Mouse (Mus musculus) common myeloid progenitor, adult 5-6 weeks (primary cell): Measurements from ENCODE around the gene Adgrf1. TPM values are rescaled to one million over a fixed set of nuclear protein-coding genes. Genes with fewer than 3 reads are reported as not detected.

ENCODE experiments used
- ATAC-seq: replicated peaks from 2 replicates; pipeline ENCODE4 v1.8.0; 2016; ENCODE audit warnings: low read depth, mild to moderate bottlenecking, moderate TSS enrichment, inconsistent platforms; ENCODE audit not compliant: poor library complexity, severe bottlenecking
- total RNA-seq: library from RNA; stranded (forward); fragments of 200-1000, 187-1606 nt; gene quantifications from 2 replicates; pipeline ENCODE4 v1.2.3, GENCODE M21; 2017

Gene Adgrf1
- total RNA-seq, 1 experiment from 2014 or later: not detected

DNA sequence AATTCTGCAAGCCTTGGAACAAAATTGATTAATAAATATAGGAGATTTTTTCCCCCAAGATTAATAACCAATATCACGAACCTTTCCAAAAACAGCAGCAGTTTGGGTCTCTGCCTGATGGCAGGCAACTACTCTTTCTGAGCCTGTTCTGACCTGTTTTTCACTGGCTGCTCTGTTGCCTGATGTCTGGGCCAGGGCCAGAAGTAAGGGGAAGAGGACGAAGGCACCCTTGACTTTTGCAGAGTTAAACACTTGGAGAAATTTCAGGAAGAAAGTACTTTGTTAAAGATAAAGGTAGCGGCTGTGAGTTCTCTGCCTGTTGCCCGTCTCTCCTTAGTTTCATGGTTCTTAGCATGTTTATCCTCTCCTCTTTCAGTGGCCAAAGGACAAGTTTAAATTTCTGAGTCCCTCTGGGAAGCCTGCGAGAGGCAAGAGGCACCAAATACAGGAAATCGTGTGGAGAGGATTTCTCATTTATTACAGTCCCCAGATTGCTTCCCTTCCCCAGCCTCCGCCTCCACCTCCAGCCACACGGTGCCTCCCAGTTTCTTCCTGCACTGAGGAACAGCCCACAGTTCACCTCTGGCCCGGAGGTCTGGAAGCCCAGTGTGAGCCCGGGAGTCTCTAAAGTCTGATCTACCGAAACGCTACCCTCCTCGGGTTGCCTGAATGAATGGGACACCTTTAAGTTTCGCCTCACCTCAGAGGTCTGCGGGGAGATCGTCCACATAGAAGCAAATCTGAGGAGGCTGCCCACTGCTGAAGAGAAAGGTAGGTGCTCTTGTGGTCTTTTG is 89.9 kb downstream of the Adgrf1 start, which contains the start of gene Adgrf5:
Gene Adgrf5, plus strand, starts transcription at position 626 of the 794 bp plus-strand sequence.
- ATAC-seq: no peak

DNA sequence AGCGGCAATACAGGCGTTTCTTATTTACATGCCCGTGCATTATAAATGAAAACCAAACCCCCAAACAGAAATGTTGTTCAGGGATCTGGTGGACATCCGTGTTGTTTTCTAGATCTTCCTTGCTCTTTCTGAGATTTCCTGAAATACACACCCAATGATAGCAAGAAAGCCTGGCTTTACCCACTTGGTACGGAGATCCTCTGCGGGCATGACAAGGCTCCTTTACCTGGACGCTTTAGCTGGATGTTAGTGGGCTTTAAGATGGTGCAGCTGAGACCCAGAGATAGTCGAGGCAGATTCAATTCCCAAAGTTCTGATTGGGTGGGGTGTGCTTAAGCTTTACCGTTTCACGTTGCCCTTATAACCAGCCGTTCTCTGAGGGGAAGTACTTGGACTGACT is 90.9 kb downstream of the Adgrf1 start:
- ATAC-seq: no peak

DNA sequence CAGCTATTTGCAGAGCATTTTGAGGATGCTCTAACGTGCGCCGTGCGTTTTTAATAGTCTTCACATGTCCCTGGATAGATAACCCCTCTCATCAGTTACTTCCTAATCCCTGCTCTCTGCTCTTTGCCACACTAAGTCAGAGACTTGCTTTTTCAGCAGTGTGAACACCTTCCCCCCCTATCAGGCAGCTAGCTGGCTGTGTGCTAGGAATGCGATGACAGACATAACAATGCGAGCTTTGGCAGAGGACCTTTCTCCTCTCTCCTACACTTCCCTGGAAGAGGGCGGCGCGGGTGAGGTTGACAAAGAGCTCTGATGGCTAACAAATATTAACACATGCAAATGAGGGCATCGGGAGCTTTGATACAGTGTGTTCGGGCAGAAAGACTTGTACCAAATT is 92.2 kb downstream of the Adgrf1 start:
- ATAC-seq: no peak

DNA sequence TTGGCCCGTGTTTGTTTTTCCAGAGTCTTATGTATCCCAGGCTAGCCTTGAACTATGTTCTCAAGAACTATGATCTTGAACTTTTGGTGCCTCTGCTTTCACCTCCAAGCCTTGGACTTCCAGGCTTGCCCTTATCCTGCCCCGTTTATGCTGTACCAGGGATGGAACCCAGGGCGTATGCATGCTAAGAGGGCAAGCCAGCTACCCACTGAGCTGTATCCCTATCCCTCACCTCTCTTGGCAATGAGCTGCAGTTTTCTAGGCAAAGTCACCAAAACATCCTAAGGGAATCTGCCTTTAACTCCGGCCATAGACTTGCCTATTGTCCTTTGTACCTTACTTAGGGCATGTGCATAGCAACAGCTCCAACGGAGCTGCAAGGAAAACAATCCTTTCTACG is 92.8 kb downstream of the Adgrf1 start:
- ATAC-seq: no peak

DNA sequence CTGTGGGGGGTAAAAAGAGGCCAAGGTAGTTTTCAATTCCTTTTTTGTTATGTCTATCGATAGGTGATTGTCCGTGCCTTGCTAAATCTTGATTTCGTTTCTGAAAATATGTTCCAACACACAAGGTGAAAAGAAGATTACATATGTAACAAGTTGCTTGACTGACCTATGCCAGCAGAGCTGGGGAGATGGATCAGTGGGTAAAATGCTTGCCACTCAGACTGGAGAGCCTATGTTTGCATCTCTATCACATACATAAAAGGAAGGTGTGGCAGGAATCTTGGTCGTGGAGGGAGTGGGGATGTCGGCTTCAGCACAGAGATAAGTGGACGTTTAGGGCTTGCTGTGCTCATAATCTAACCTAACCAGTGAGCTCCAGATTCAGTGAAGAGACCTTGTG is 93.8 kb downstream of the Adgrf1 start:
- no peak for ATAC-seq

DNA sequence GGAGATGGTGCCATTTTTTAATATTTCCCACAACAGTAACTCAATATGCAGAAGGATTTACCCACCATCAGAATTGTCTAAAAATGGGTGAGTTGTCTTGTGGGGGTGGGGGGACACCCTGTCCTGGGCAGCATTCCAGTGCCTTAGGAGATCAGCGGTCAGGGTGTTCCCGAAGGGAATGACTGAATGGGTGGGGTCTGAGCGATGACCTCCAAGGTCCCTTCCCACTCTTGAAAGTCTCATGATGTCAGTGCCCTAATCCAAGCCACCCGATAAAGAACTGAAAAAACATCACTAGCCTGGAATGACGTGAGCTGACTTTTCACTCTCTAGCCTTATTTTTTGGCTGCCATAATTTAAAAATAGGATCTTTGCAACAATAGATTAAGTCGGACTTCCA is 95.2 kb downstream of the Adgrf1 start:
- ATAC-seq: no peak

DNA sequence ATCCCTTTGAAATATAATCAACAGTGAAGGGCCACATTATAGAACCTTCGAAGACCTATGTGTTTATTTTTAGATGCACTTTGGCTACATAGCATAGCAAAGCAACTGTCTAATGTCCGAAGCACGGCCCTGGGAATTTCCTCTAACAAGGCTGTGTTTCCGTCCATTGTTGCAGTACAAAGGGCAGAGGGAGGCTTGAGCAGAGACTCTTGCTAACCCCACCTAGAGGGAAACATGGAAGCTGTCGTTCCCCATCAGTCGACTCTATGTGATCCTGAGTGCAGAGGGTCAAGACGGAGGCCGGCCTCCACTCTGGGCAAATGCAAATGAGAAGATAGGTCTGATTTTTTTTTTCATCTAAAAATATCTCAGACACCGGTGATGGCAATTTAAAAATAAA is 96.4 kb downstream of the Adgrf1 start:
- no peak for ATAC-seq

DNA sequence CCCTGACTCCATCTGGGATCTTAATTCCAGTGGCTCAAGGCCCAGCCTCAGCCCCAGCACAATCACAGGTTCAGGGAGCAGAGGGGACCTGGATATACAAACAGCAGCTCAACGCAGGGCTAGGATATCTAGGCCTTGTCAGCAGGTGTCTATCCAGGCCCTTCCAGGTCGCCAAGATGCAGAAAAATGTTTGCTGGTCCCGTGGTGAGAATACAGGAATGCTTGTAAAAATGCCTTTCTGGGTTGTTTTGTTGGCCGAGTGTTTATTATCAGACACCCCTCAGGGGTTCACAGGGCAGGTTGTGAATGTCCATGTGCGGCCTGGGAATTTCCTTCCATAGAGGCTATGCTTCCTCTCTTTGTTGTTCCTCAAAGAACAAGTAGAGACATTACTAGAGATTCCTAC is 98.0 kb downstream of the Adgrf1 start:
- no peak for ATAC-seq

DNA sequence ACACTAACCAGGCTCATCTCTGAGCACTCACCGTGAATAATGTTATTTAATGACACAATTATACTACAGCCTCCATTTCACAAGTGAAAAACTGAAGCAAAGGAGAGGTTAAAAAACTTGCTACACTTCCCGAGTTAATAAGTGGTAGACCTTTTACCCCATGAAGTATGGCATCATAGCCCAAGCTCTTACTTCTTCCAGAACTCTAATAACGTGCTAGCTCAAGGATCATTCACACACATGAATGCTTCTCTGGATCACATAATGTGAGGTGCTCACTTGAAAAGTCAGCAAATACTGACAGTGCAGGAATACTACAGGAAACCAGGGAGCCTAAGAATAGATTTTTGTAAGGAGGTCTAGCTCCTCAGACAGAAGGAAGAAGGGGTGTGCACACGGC is 102.5 kb downstream of the Adgrf1 start:
- ATAC-seq: no peak

DNA sequence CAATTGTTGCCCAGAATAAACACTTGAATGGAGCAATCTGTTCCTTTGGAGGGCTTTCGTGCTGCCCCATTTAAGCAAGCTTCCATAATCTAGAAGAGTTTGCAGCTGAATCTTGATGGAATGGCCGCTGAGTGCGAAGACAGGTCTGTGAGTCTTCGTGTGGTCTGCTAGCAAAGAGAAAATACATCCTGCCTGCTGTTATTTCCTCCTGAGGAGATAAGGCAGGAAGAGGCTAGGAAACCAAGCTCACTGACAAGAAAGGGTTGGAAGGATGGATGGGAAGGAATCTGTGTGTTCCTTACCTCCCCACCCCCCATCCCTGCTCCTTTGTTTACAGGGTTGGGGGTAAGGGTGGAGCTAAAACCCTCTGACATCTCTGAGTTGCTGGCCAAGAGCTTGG is 103.9 kb downstream of the Adgrf1 start:
- ATAC-seq: no peak

Other genes starting within 250 kb of the Adgrf1 start
- not detected in 2 replicates for gene Adgrf5, start 90.1 kb downstream of the Adgrf1 start, total RNA-seq
- gene Mep1a, start 232.5 kb downstream of the Adgrf1 start, total RNA-seq: not detected in 2 replicates